Mouse (Mus musculus) C2C12 (cell line): ENCODE measurements around the gene Ccdc38.
"Not testable (repeated sequence)": the region's sequence is repeated elsewhere in the genome, so short reads cannot be mapped to it uniquely, and the experiment has no call there.

Experiments
- CEBPB ChIP-seq: IDR thresholded peaks from one replicate; pipeline ENCODE4 v1.6.1; 2011; ENCODE audit warnings: low read depth, mild to moderate bottlenecking, control low read depth, moderate library complexity
- CTCF ChIP-seq: IDR thresholded peaks from one replicate; pipeline ENCODE4 v1.5.1; 2011; ENCODE audit not compliant: control insufficient read depth, insufficient read depth, insufficient read length
- FOSL1 ChIP-seq: IDR thresholded peaks from one replicate; pipeline ENCODE4 v1.8.0; 2011; ENCODE audit warnings: mild to moderate bottlenecking, low read length; ENCODE audit not compliant: poor library complexity, insufficient read depth, severe bottlenecking
- MAX ChIP-seq: IDR thresholded peaks from one replicate; pipeline ENCODE4 v1.6.1; 2011; ENCODE audit warnings: mild to moderate bottlenecking, control low read depth
- MYOD1 ChIP-seq: IDR thresholded peaks from one replicate; pipeline ENCODE4 v1.6.1; 2011; ENCODE audit warnings: low read depth; ENCODE audit not compliant: control insufficient read depth, insufficient read length
- MYOG ChIP-seq: IDR thresholded peaks from one replicate; pipeline ENCODE4 v1.6.1; 2011; ENCODE audit not compliant: control insufficient read depth, insufficient read length; ENCODE audit errors: extremely low read depth
- USF1 ChIP-seq: IDR thresholded peaks from one replicate; pipeline ENCODE4 v1.6.1; 2011; ENCODE audit warnings: low read depth, mild to moderate bottlenecking, control low read depth, moderate library complexity

- not testable (repeated sequence) for TF ChIP-seq CTCF, MAX, USF1, MYOG, MYOD1, FOSL1, CEBPB
Measured at GRCm38 (mm10) chr10:93557971-93558370, 17.5 kb downstream of the Ccdc38 start.
